Mouse (Mus musculus) midbrain, embryonic 13.5 days (tissue): ENCODE results near the gene Pdap1. TPM values are rescaled to one million over a fixed set of nuclear protein-coding genes. Genes with fewer than 3 reads are reported as not detected.

Experiments
- ATAC-seq: fragments of 200-750 bp; cut with Nextera tagmentation; 2 replicates; pipeline ENCODE4 v1.8.0; 2017; ENCODE audit warnings: mild to moderate bottlenecking, moderate TSS enrichment, moderate library complexity
- H3K27ac ChIP-seq: fragments of 300-500 bp; sonication (generic); 2 replicates; pipeline ENCODE4 v1.5.1; 2015; ENCODE audit warnings: inconsistent platforms, mild to moderate bottlenecking, moderate library complexity
- H3K27me3 ChIP-seq: fragments of 300-500 bp; sonication (generic); 2 replicates; pipeline ENCODE4 v1.6.1; 2015; ENCODE audit warnings: mild to moderate bottlenecking, inconsistent platforms
- H3K36me3 ChIP-seq: fragments of 300-500 bp; sonication (generic); 2 replicates; pipeline ENCODE4 v1.6.1; 2015; ENCODE audit warnings: mild to moderate bottlenecking, inconsistent platforms
- H3K4me1 ChIP-seq: fragments of 300-500 bp; sonication (generic); replicated peaks from 2 replicates; pipeline ENCODE4 v1.6.1; 2015; ENCODE audit warnings: inconsistent platforms
- H3K4me2 ChIP-seq: fragments of 300-500 bp; sonication (generic); replicated peaks from 2 replicates; pipeline ENCODE4 v1.6.1; 2015; ENCODE audit warnings: moderate library complexity, mild to moderate bottlenecking, inconsistent platforms
- H3K4me3 ChIP-seq: fragments of 300-500 bp; sonication (generic); replicated peaks from 2 replicates; pipeline ENCODE4 v1.5.1; 2015; ENCODE audit warnings: mild to moderate bottlenecking, inconsistent platforms
- H3K9ac ChIP-seq: fragments of 300-500 bp; sonication (generic); replicated peaks from 2 replicates; pipeline ENCODE4 v1.6.1; 2015; ENCODE audit warnings: mild to moderate bottlenecking, inconsistent platforms
- H3K9me3 ChIP-seq: fragments of 300-500 bp; sonication (generic); 2 replicates; pipeline ENCODE4 v1.6.1; 2016; ENCODE audit warnings: mild to moderate bottlenecking, inconsistent platforms
- WGBS: fragments of 180-500 bp; shearing (Covaris S2); methylation state at CpG from one replicate; pipeline ENCODE4 v1.1.7; 2015; 5-methylcytosine and 5-hydroxymethylcytosine counted together
- polyA plus RNA-seq: library from polyadenylated mRNA; unstranded; fragments of >200 nt; fragmentation: Nextera tagmentation; extraction: Ambion mirVana; gene quantifications from 2 replicates; pipeline ENCODE4 v1.2.1, GENCODE M21; 2015

The Pdap1 gene
- polyA plus RNA-seq, 1 experiment from 2014 or later, result 131 TPM

DNA sequence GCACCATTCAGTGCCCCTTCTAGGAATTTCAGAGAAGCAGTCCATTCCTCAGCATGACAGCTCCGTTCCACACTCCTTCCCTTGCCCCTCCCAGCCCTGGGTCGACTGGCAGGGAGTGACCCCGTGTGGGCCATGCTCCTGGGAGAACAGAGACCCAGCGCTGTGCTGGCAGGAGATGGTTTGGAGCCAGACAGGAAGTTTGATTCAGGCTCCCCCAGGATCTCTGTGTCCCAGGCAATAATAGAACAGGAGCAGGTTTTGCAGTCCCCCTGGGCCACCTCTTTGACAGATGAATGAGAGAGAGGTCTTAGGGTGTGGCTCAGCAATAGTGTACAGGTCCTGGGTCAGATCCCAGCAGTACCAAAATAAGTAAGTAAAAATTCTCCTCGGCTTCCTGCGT is 22.0 kb downstream of the Pdap1 start:
- H3K27me3 ChIP-seq, result peaks cover 31% of the 10 kb centered on the region
- peaks cover 14% of the 10 kb centered on the region for H3K4me1 ChIP-seq
- no peak overlapping the region for H3K4me3 ChIP-seq
- ATAC-seq, result no peak
- no peak overlapping the region for H3K27ac ChIP-seq
- no peak overlapping the region for H3K9ac ChIP-seq
- no peaks in the 10 kb centered on the region for H3K9me3 ChIP-seq
- no peak overlapping the region for H3K4me2 ChIP-seq
- WGBS, result 70% methylated on average over 6 of the region's 6 CpGs
- no peaks in the 10 kb centered on the region for H3K36me3 ChIP-seq

DNA sequence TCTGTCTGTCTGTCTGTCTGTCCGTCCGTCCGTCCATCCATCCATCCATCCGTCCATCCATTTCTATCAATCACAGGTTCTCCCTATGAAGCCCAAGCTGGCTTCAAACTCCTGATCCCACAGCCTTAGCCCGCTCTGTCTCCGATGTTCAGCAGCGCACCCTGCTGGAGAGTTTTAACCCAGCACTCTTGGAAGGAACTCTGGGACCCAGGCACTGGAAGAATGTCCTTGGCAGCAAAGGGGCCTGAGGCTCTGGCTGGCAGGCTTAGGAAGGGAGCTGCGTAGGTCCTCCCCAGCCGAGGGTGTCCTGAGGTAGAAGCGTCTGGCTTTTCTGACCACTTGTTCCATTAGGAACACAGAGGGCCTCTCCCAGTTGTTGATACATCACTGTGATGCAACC is 23.1 kb downstream of the Pdap1 start:
- peaks cover 31% of the 10 kb centered on the region for H3K27me3 ChIP-seq
- H3K36me3 ChIP-seq, result no peaks in the 10 kb centered on the region
- H3K4me3 ChIP-seq, result no peak overlapping the region
- WGBS, result 44% methylated on average over 10 of the region's 10 CpGs
- no peak overlapping the region for H3K27ac ChIP-seq
- no peak for ATAC-seq
- H3K4me1 ChIP-seq, result peaks cover 14% of the 10 kb centered on the region
- H3K9me3 ChIP-seq, result no peaks in the 10 kb centered on the region
- no peak overlapping the region for H3K4me2 ChIP-seq
- H3K9ac ChIP-seq, result no peak overlapping the region

DNA sequence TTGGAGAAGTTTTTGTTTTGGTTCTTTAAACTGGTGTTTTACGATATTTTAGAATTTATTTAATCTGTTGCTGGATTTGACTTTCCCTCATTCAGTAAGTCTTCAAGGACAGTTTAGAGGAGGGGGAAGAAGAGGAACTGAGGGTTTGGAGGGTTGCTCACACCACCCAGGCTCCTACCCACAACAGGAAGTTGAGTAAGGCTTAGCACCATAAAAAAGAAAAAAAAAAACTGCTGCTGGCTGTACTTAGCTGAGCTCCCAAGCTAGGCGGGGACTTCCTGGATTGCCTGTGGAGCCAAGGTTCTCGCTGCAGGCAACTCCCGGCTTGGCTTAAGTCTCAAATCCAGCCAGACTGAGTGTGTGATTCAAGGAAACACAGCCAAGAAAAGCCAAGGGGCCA is 23.7 kb downstream of the Pdap1 start:
- no peaks in the 10 kb centered on the region for H3K9me3 ChIP-seq
- no peak overlapping the region for H3K9ac ChIP-seq
- peaks cover 31% of the 10 kb centered on the region for H3K27me3 ChIP-seq
- H3K36me3 ChIP-seq, result peaks cover 2% of the 10 kb centered on the region; the same call in 1 of the 2 replicates
- no peak overlapping the region for H3K4me3 ChIP-seq
- WGBS, result 66% methylated on average over 4 of the region's 4 CpGs
- H3K4me1 ChIP-seq, result peaks cover 14% of the 10 kb centered on the region
- ATAC-seq, result no peak
- no peak overlapping the region for H3K27ac ChIP-seq
- no peak overlapping the region for H3K4me2 ChIP-seq

GRCm38 (mm10) chr5:145115736-145116135 is 24.3 kb downstream of the Pdap1 start:
- Histone ChIP-seq H3K9ac (no peak overlapping the region), H3K4me1 (peaks cover 14% of the 10 kb centered on the region), H3K36me3 (peaks cover 8% of the 10 kb centered on the region), H3K4me2 (no peak overlapping the region), H3K27me3 (peaks cover 31% of the 10 kb centered on the region), H3K4me3 (no peak overlapping the region), H3K27ac (no peak overlapping the region), H3K9me3 (no peaks in the 10 kb centered on the region)
- ATAC-seq, result no peak
- 95% methylated on average over 5 of the region's 5 CpGs for WGBS

DNA sequence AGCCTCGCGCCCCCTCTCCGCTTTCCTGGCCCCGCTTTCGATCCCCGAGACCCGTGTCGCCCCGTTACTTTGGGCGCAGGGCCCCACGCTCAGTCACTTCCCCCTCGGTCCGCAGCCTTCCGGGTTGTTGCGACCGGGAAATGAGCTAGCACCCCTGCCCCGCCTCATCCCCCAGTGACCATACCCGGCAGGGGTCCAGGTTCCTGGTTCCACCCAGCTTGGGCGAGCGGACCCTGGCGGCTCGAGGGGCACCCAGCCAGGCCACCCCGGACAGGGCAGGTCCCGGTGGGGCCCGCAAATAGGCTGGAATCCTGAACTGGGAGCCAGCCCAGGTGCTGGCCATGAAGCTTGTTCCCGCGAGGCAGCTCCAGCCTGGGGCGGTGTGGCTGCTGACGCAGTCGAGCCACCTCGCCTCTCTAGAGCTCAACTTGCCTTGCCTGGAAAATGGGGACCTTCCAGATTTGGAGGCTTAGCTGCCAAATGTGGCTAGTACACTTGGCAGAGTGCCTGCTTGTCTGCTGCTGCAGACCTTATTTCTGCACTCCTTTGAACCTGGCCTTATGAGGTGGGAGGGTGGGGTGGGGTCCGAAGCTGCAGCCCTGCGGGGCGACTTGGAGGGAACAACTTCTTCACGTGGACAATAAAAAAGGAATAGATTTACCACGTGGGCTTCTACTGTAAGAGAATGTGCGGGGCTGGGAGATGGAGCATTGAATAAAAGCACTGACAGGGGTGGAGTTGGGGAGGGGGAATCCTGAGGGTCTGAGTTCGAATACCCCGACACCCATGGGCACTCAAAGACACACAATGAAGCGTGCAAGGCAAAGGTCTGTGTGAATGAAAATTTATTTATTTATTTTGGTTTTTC is 25.2 kb downstream of the Pdap1 start:
- Histone ChIP-seq H3K36me3 (peaks cover 17% of the 10 kb centered on the region), H3K4me3 (peak overlapping the region; percentile 42), H3K4me1 (peaks cover 14% of the 10 kb centered on the region), H3K27ac (no peak overlapping the region), H3K9me3 (no peaks in the 10 kb centered on the region), H3K9ac (peak overlapping the region; percentile 56), H3K4me2 (peak overlapping the region; percentile 57), H3K27me3 (peaks cover 31% of the 10 kb centered on the region)
- ATAC-seq, result peak; percentile 47
- WGBS, result 21% methylated on average over 39 of the region's 40 CpGs

GRCm38 (mm10) chr5:145114071-145114605 is 25.9 kb downstream of the Pdap1 start, which contains the start of gene Arpc1b:
Gene Arpc1b, plus strand, starts transcription at chr5:145114215.
- Histone ChIP-seq H3K4me2 (peak within 1 kb of the TSS; percentile 57), H3K27ac (no peak within 1 kb of the TSS), H3K9me3 (no peaks in the 10 kb centered on the region), H3K4me1 (peaks cover 14% of the 10 kb centered on the region), H3K9ac (peak within 1 kb of the TSS; percentile 56), H3K27me3 (peaks cover 31% of the 10 kb centered on the region), H3K36me3 (peaks cover 24% of the 10 kb centered on the region), H3K4me3 (peak within 1 kb of the TSS; percentile 42)
- ATAC-seq, result peak; percentile 63
- 1% methylated on average over 45 of the region's 53 CpGs for WGBS

GRCm38 (mm10) chr5:145113416-145113815 is 26.6 kb downstream of the Pdap1 start:
- H3K4me2 ChIP-seq, result peak overlapping the region; percentile 57; the same call in 1 of the 2 replicates
- no peak overlapping the region for H3K27ac ChIP-seq
- peak overlapping the region; percentile 42; the same call in 1 of the 2 replicates for H3K4me3 ChIP-seq
- peaks cover 30% of the 10 kb centered on the region for H3K36me3 ChIP-seq
- 54% methylated on average over 2 of the region's 2 CpGs for WGBS
- no peak overlapping the region for H3K9ac ChIP-seq
- H3K9me3 ChIP-seq, result no peaks in the 10 kb centered on the region
- peaks cover 14% of the 10 kb centered on the region for H3K4me1 ChIP-seq
- peaks cover 31% of the 10 kb centered on the region for H3K27me3 ChIP-seq
- ATAC-seq, result no peak

- Histone ChIP-seq H3K36me3 (peaks cover 38% of the 10 kb centered on the region), H3K4me1 (peaks cover 14% of the 10 kb centered on the region), H3K4me2 (no peak overlapping the region), H3K9ac (no peak overlapping the region), H3K27me3 (peaks cover 31% of the 10 kb centered on the region), H3K9me3 (no peaks in the 10 kb centered on the region), H3K27ac (no peak overlapping the region), H3K4me3 (no peak overlapping the region)
- no peak for ATAC-seq
- WGBS, result 86% methylated on average over 8 of the region's 8 CpGs
Measured at GRCm38 (mm10) chr5:145112566-145112965, 27.5 kb downstream of the Pdap1 start.

GRCm38 (mm10) chr5:145110401-145110800 is 29.6 kb downstream of the Pdap1 start:
- H3K36me3 ChIP-seq, result peaks cover 60% of the 10 kb centered on the region
- H3K27ac ChIP-seq, result no peak overlapping the region
- WGBS, result 93% methylated on average over 6 of the region's 6 CpGs
- H3K9me3 ChIP-seq, result no peaks in the 10 kb centered on the region
- peaks cover 22% of the 10 kb centered on the region for H3K27me3 ChIP-seq
- H3K9ac ChIP-seq, result no peak overlapping the region
- no peak overlapping the region for H3K4me3 ChIP-seq
- H3K4me2 ChIP-seq, result no peak overlapping the region
- no peak for ATAC-seq
- H3K4me1 ChIP-seq, result peaks cover 14% of the 10 kb centered on the region

DNA sequence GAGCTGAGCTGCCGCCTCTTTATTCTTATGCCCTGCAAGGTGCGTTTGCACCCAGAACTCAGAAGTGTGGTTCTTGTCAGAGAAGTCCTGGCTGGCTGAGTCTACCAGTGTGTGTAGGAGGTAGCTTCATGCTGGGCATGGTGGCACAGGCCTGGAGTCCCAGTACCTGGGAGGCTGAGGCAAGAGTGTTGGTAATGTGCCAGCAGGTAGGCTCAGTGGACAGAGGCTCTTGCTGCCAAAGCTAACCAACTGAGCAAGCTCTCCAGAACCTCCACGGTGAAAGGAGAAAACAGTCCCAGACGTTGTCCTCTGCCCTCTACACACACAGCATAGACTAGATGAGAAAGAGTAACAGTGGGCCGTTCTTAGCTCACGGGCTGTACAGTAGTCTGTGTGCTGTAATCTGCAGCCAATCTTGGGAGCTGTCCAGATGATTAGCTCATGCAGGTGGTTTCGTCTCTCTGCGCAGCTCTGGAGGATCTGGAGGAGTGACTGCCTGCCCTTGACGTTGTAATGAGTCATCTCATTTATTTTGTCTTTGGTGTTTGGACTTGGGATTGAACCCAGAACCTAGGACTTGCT is 34.3 kb downstream of the Pdap1 start:
- Histone ChIP-seq H3K27me3 (no peaks in the 10 kb centered on the region), H3K36me3 (peaks cover 97% of the 10 kb centered on the region), H3K27ac (no peak overlapping the region), H3K4me1 (no peaks in the 10 kb centered on the region), H3K4me3 (no peak overlapping the region), H3K9me3 (no peaks in the 10 kb centered on the region), H3K9ac (no peak overlapping the region), H3K4me2 (no peak overlapping the region)
- WGBS, result 96% methylated on average over 9 of the region's 9 CpGs
- no peak for ATAC-seq

DNA sequence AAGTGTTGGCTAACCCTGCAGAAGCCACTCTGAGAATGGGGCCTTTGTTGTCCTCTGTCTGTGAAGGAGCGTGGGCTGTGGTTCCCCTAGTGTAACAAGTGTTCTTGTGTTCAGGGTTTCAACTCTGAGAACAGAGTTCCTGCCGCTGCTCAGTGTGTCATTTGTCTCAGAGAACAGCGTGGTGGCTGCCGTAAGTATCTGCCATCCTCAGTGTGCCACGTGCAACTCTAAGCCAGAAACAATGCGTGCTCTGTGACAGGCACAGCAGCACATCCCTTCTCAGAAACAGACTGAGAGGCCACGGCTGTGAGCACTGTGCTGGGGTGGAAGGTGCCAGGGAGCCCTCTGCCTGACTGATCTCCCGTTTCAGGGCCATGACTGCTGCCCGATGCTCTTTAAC is 35.7 kb downstream of the Pdap1 start:
- Histone ChIP-seq H3K36me3 (peaks cover 97% of the 10 kb centered on the region), H3K4me2 (no peak overlapping the region), H3K4me3 (no peak overlapping the region), H3K9ac (no peak overlapping the region), H3K27me3 (no peaks in the 10 kb centered on the region), H3K9me3 (no peaks in the 10 kb centered on the region), H3K4me1 (no peaks in the 10 kb centered on the region), H3K27ac (no peak overlapping the region)
- 92% methylated on average over 9 of the region's 9 CpGs for WGBS
- ATAC-seq, result no peak

DNA sequence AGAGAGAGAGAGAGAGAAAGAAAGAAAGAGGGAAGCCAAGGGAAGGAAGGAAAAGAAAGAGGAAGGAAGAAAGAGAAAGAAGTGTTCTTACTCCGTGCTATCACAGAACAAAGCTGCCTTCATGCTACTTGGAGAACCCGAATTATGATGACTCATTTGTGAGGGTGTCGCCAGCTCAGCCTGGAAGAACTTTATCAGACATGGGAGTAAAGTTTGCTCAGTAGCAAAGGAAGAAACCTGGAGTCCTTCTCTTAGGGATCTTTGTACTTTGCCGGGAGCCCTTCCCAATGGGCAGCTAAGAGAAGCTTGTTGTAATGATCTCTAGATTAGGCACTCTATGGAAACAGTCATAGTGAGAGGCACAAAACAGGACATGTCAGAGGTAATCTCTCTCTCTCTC is 37.3 kb downstream of the Pdap1 start:
- Histone ChIP-seq H3K9ac (no peak overlapping the region), H3K36me3 (peaks cover 96% of the 10 kb centered on the region), H3K27me3 (no peaks in the 10 kb centered on the region), H3K4me1 (no peaks in the 10 kb centered on the region), H3K9me3 (no peaks in the 10 kb centered on the region), H3K27ac (no peak overlapping the region), H3K4me3 (no peak overlapping the region), H3K4me2 (no peak overlapping the region)
- ATAC-seq, result no peak
- 97% methylated on average over 4 of the region's 4 CpGs for WGBS
